ENCODE assay signal across 23 mouse cellular contexts in the genomic region with DNA sequence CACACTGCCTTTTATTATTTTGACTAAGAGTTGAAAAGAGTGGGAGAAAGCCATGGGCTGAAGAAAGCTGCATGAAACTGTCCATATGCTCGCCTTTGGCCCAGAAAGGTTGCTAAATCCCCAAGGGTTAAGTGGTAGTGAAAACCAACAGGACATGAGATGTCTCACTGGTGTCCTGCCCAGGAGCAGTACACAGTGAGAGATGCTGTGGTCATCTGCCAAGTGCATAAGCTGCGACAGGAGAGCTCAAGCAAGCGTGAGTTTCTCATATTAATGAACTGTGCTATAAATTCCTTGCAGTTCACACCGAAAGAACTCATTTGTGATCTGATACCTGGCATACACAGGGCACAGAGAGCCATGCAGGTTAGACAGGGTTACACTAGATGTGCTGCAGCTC.
DNase-seq lines count a peak whose midpoint lies in the region; ATAC-seq and TF ChIP-seq lines count a peak whose summit lies in the region.
"Had no signal": no experiment of that assay in that cellular context is flagged by ENCODE, and none has a peak within 500 bp of the region (broad histone marks: within the 10 kb centered on the region; RNA-seq: fewer than 3 reads in every experiment).

No protein-coding gene starts in this region.

- no peak overlapping the region for H3K9ac ChIP-seq in hindbrain, postnatal 0 days (replicated peaks; ENCODE audit: low read length)
- no peak overlapping the region for H3K9ac ChIP-seq in hindbrain, embryonic 14.5 days
- H3K9ac ChIP-seq: embryonic facial prominence, embryonic 12.5 days; forebrain, postnatal 0 days; heart, embryonic 12.5 days; limb, embryonic 15.5 days; liver, embryonic 14.5 days; lung, embryonic 14.5 days; midbrain, embryonic 12.5 days had no signal

- H3K36me3 ChIP-seq in hindbrain, postnatal 0 days (ENCODE audit: insufficient read depth, low read length), result no peaks in the 10 kb centered on the region
- no peaks in the 10 kb centered on the region for H3K36me3 ChIP-seq in hindbrain, embryonic 14.5 days (replicated peaks; ENCODE audit: control insufficient read depth, insufficient read depth)
- H3K36me3 ChIP-seq: embryonic facial prominence, embryonic 12.5 days; heart, embryonic 12.5 days; hindbrain, embryonic 10.5 days; limb, embryonic 15.5 days; midbrain, embryonic 12.5 days had no signal

- H3K4me1 ChIP-seq in hindbrain, postnatal 0 days (ENCODE audit: insufficient read depth, low read length), result no peaks in the 10 kb centered on the region
- no peaks in the 10 kb centered on the region for H3K4me1 ChIP-seq in hindbrain, embryonic 14.5 days (replicated peaks; ENCODE audit: control insufficient read depth, insufficient read depth, low read length)
- peaks cover 4% of the 10 kb centered on the region; the same call in 1 of the 2 replicates for H3K4me1 ChIP-seq in olfactory bulb, adult 2 months (ENCODE audit: control insufficient read depth, insufficient read depth, low read length)
- H3K4me1 ChIP-seq: embryonic facial prominence, embryonic 12.5 days; heart, embryonic 12.5 days; hindbrain, embryonic 10.5 days; limb, embryonic 15.5 days; midbrain, embryonic 12.5 days had no signal

- no peak overlapping the region for H3K27ac ChIP-seq in hindbrain, postnatal 0 days
- H3K27ac ChIP-seq in hindbrain, embryonic 14.5 days, result no peak overlapping the region
- peak overlapping the region; percentile 91 for H3K27ac ChIP-seq in olfactory bulb, adult 2 months (ENCODE audit: insufficient read depth, low read depth, low read length)
- H3K27ac ChIP-seq: embryonic facial prominence, embryonic 12.5 days; hindbrain, embryonic 10.5 days; kidney, postnatal 0 days; limb, embryonic 15.5 days; liver, embryonic 14.5 days; midbrain, embryonic 12.5 days; stomach, postnatal 0 days had no signal

- no peak for ATAC-seq in hindbrain, postnatal 0 days
- ATAC-seq in hindbrain, embryonic 14.5 days (ENCODE audit: low FRiP score), result no peak
- ATAC-seq: activated CD4-positive, CD25-positive, alpha-beta regulatory T cell, adult 4 months; forebrain, postnatal 0 days; inflammation-experienced regulatory T-cells, adult 6 months had no signal

- H3K4me2 ChIP-seq in hindbrain, postnatal 0 days (ENCODE audit: low read depth, low read length), result no peak overlapping the region
- no peak overlapping the region for H3K4me2 ChIP-seq in hindbrain, embryonic 14.5 days (replicated peaks)
- H3K4me2 ChIP-seq: embryonic facial prominence, embryonic 12.5 days; heart, embryonic 12.5 days; limb, embryonic 15.5 days; lung, embryonic 14.5 days; midbrain, embryonic 12.5 days had no signal

- no peak for TF ChIP-seq POLR2A in olfactory bulb, adult 2 months (IDR thresholded peaks at IDR 0.05; ENCODE audit: insufficient read depth, low read depth, low read length)

- H3K27me3 ChIP-seq in hindbrain, postnatal 0 days (ENCODE audit: insufficient read depth, low read length), result no peaks in the 10 kb centered on the region
- no peaks in the 10 kb centered on the region for H3K27me3 ChIP-seq in hindbrain, embryonic 14.5 days (ENCODE audit: control insufficient read depth, insufficient read depth, low read length)
- H3K27me3 ChIP-seq: embryonic facial prominence, embryonic 12.5 days; heart, embryonic 12.5 days; limb, embryonic 15.5 days; midbrain, embryonic 12.5 days had no signal

- no peak for TF ChIP-seq CTCF in hindbrain, postnatal 0 days (IDR thresholded peaks at IDR 0.05; ENCODE audit: low read depth)
- no peak for TF ChIP-seq CTCF in olfactory bulb, adult 2 months (IDR thresholded peaks at IDR 0.05; ENCODE audit: insufficient read depth, low read depth, low read length)

- H3K9me3 ChIP-seq in hindbrain, postnatal 0 days (ENCODE audit: low read length), result no peaks in the 10 kb centered on the region
- no peaks in the 10 kb centered on the region for H3K9me3 ChIP-seq in hindbrain, embryonic 14.5 days (ENCODE audit: control insufficient read depth, low read length)
- H3K9me3 ChIP-seq: embryonic facial prominence, embryonic 12.5 days; heart, embryonic 12.5 days; hindbrain, embryonic 10.5 days; limb, embryonic 15.5 days; midbrain, embryonic 12.5 days had no signal

- peak; percentile 40 for DNase-seq in hindbrain, postnatal 0 days (ENCODE audit: low spot score)
- DNase-seq in hindbrain, embryonic 14.5 days (ENCODE audit: low spot score), result no peak
- peak; percentile 6 for DNase-seq in right cerebral cortex, adult 18-20 months
- DNase-seq in right cerebral cortex, postnatal 14 days, result no peak
- peak; percentile 47 to 73 for DNase-seq in cerebellum, postnatal 10 days
- DNase-seq in urinary bladder, postnatal 36 days (ENCODE audit: low spot score in 2 of 2), result no peak
- DNase-seq in urinary bladder, adult 2 months (ENCODE audit: low spot score), result no peak
- DNase-seq: adrenal gland, postnatal 10 days; forebrain, postnatal 0 days; heart, postnatal 10 days; kidney, adult 18-20 months; lung, embryonic 14.5 days had no signal

- H3K4me3 ChIP-seq in hindbrain, postnatal 0 days (ENCODE audit: low read length), result no peak overlapping the region
- no peak overlapping the region for H3K4me3 ChIP-seq in hindbrain, embryonic 14.5 days (replicated peaks; ENCODE audit: low read length)
- H3K4me3 ChIP-seq in olfactory bulb, adult 2 months (ENCODE audit: insufficient read depth, low read depth, low read length), result no peak overlapping the region
- H3K4me3 ChIP-seq: embryonic facial prominence, embryonic 12.5 days; heart, embryonic 12.5 days; hindbrain, embryonic 10.5 days; limb, embryonic 15.5 days; midbrain, embryonic 12.5 days had no signal

- WGBS in hindbrain, postnatal 0 days, result 54% methylated on average over 4 of the region's 4 CpGs
- WGBS in hindbrain, embryonic 14.5 days, result 80% methylated on average over 4 of the region's 4 CpGs
- WGBS in olfactory bulb, adult 2 months, result 74% methylated on average over 4 of the region's 4 CpGs

Comparison
In these comparisons a context has a peak if more than half of its experiments do, and no peak if none do; other contexts are left out.
1. DNase-seq: peak in hindbrain, postnatal 0 days (single experiment), right cerebral cortex, adult 18-20 months (single experiment) and cerebellum, postnatal 10 days (2 of 2); none in hindbrain, embryonic 14.5 days (single experiment), right cerebral cortex, postnatal 14 days (single experiment), urinary bladder, postnatal 36 days (0 of 2) and urinary bladder, adult 2 months (single experiment).